Mouse (Mus musculus) cortical plate, adult 2 months (tissue): ENCODE measurements at regions not wholly inside any gene's neighbourhood (a gene's known extent, or its start where the extent isn't known, plus 50 kb on each side); places are given as distances from the start of the nearest gene placed in this dataset.

Experiments used
- H3K27ac ChIP-seq: fragments of 200-500 bp; 2 replicates; pipeline ENCODE4 v1.5.1; 2012; ENCODE audit warnings: low read length, control low read depth, inconsistent platforms; ENCODE audit not compliant: insufficient read depth
- H3K4me1 ChIP-seq: fragments of 200-500 bp; 2 replicates; pipeline ENCODE4 v1.6.1; 2011; ENCODE audit warnings: low read length; ENCODE audit not compliant: control insufficient read depth, insufficient read depth
- H3K4me3 ChIP-seq: fragments of 200-500 bp; 2 replicates; pipeline ENCODE4 v1.5.1; 2011; ENCODE audit warnings: mild to moderate bottlenecking, low read length, control low read depth; ENCODE audit not compliant: insufficient read depth
- CTCF ChIP-seq: fragments of 200-500 bp; IDR thresholded peaks from 2 replicates; pipeline ENCODE4 v1.5.1; 2011; ENCODE audit warnings: mild to moderate bottlenecking, control low read depth, low read length; ENCODE audit not compliant: insufficient read depth; ENCODE audit errors: extremely low read depth
- POLR2A ChIP-seq: fragments of 200-500 bp; IDR thresholded peaks from 2 replicates; pipeline ENCODE4 v1.6.1; 2011; ENCODE audit warnings: mild to moderate bottlenecking, low read length, control low read depth; ENCODE audit not compliant: insufficient read depth; ENCODE audit errors: extremely low read depth

GRCm38 (mm10) chr6:140816359-140816758, 87.3 kb downstream of the Gm11077 start:
- TF ChIP-seq CTCF (no peak), POLR2A (no peak)
- Histone ChIP-seq H3K4me1 (no peaks in the 10 kb centered on the region), H3K27ac (no peak overlapping the region), H3K4me3 (no peak overlapping the region)

GRCm38 (mm10) chr6:140816831-140817230, 87.7 kb downstream of the Gm11077 start:
- TF ChIP-seq CTCF (no peak), POLR2A (no peak)
- H3K27ac ChIP-seq = no peak overlapping the region
- H3K4me3 ChIP-seq = no peak overlapping the region
- no peaks in the 10 kb centered on the region for H3K4me1 ChIP-seq

- Histone ChIP-seq H3K4me3 (no peak overlapping the region), H3K27ac (no peak overlapping the region), H3K4me1 (no peaks in the 10 kb centered on the region)
- TF ChIP-seq CTCF = no peak
- no peak for TF ChIP-seq POLR2A
Measured at GRCm38 (mm10) chr6:140819451-140819878, 90.4 kb downstream of the Gm11077 start.

- no peak overlapping the region for H3K27ac ChIP-seq
- no peak overlapping the region for H3K4me3 ChIP-seq
- H3K4me1 ChIP-seq = no peaks in the 10 kb centered on the region
- TF ChIP-seq POLR2A = no peak
- TF ChIP-seq CTCF = no peak
Measured at GRCm38 (mm10) chr6:140826522-140826921, 97.4 kb downstream of the Gm11077 start.

- no peak for TF ChIP-seq POLR2A
- no peak for TF ChIP-seq CTCF
- H3K4me1 ChIP-seq = no peaks in the 10 kb centered on the region
Measured at GRCm38 (mm10) chr6:140827651-140828050, 98.6 kb downstream of the Gm11077 start.

GRCm38 (mm10) chr6:140843292-140843991, 114.4 kb downstream of the Gm11077 start:
- no peaks in the 10 kb centered on the region for H3K4me1 ChIP-seq
- H3K4me3 ChIP-seq = no peak overlapping the region
- H3K27ac ChIP-seq = no peak overlapping the region
- no peak for TF ChIP-seq CTCF
- no peak for TF ChIP-seq POLR2A

More at GRCm38 (mm10) chr6:140827651-140828050, 98.6 kb downstream of the Gm11077 start:
- Histone ChIP-seq H3K27ac (no peak overlapping the region), H3K4me3 (no peak overlapping the region)

- no peak overlapping the region for H3K4me3 ChIP-seq
- peaks cover under 1% of the 10 kb centered on the region; the same call in 1 of the 2 replicates for H3K4me1 ChIP-seq
- TF ChIP-seq POLR2A (no peak), CTCF (no peak)
- no peak overlapping the region for H3K27ac ChIP-seq
Measured at GRCm38 (mm10) chr6:140847165-140847564, 118.1 kb downstream of the Gm11077 start.

GRCm38 (mm10) chr6:140852420-140852819, 123.3 kb downstream of the Gm11077 start:
- no peak for TF ChIP-seq CTCF
- TF ChIP-seq POLR2A = no peak
- H3K4me3 ChIP-seq = no peak overlapping the region
- H3K27ac ChIP-seq = no peak overlapping the region
- H3K4me1 ChIP-seq = peaks cover 5% of the 10 kb centered on the region; the same call in 1 of the 2 replicates

- Histone ChIP-seq H3K27ac (no peak overlapping the region), H3K4me1 (peaks cover 5% of the 10 kb centered on the region; the same call in 1 of the 2 replicates), H3K4me3 (no peak overlapping the region)
- no peak for TF ChIP-seq POLR2A
- peak; percentile 60 for TF ChIP-seq CTCF
Measured at GRCm38 (mm10) chr6:140853508-140853907, 124.4 kb downstream of the Gm11077 start.

GRCm38 (mm10) chr6:140854691-140855090, 125.6 kb downstream of the Gm11077 start:
- no peak overlapping the region for H3K27ac ChIP-seq
- TF ChIP-seq POLR2A (no peak), CTCF (no peak)

More at GRCm38 (mm10) chr6:140854691-140855090, 125.6 kb downstream of the Gm11077 start:
- H3K4me1 ChIP-seq = peaks cover 5% of the 10 kb centered on the region; the same call in 1 of the 2 replicates
- H3K4me3 ChIP-seq = no peak overlapping the region
